Mouse (Mus musculus) ES-Bruce4 (cell line): ENCODE measurements around the gene Ankrd11.

ENCODE experiments used
- CTCF ChIP-seq: IDR thresholded peaks from one replicate; pipeline ENCODE4 v1.8.1; 2011; ENCODE audit warnings: low read depth, low read length
- POLR2A ChIP-seq: IDR thresholded peaks from one replicate; pipeline ENCODE4 v1.8.1; 2011; ENCODE audit warnings: low read length; ENCODE audit not compliant: insufficient read depth

DNA sequence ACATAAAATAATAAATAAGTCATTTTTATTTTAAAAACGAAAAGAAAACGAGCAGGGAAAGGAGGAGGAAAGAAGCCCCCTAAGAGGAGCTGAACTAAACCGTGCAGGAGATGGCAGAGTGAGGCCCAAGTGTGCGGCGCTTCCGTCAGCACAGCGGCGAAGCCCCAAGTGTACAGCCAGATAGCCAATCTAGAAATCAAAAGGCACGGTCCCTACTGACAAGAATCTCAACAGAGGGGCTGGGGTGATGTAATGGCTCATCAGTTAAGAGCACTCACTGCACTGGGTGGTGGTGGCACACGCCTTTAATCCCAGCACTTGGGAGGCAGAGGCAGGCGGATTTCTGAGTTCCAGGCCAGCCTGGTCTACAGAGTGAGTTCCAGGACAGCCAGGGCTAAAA, 4.6 kb downstream of the Ankrd11 start:
- TF ChIP-seq POLR2A = no peak
- no peak for TF ChIP-seq CTCF
